Mouse (Mus musculus) effector memory CD4-positive, alpha-beta T cell, adult 5 months (primary cell): ENCODE results near the gene Kcnd3. TPM values are rescaled to one million over a fixed set of nuclear protein-coding genes. Genes with fewer than 3 reads are reported as not detected.

ENCODE experiments used
- polyA plus RNA-seq: library from polyadenylated mRNA; unstranded; fragments of 100-300 nt; shearing (Covaris generic); gene quantifications from one replicate; pipeline ENCODE4 v1.2.1, GENCODE M21; 2017

Gene Kcnd3
- not detected for polyA plus RNA-seq

GRCm38 (mm10) chr3:105451627-105452555, at the start of gene Kcnd3:
Kcnd3 (plus strand) TSS chr3:105452330.

GRCm38 (mm10) chr3:105687324-105688060, 235.4 kb downstream of the Kcnd3 start, which contains the start of gene Ddx20:
Ddx20 (minus strand) TSS chr3:105687574.

DNA sequence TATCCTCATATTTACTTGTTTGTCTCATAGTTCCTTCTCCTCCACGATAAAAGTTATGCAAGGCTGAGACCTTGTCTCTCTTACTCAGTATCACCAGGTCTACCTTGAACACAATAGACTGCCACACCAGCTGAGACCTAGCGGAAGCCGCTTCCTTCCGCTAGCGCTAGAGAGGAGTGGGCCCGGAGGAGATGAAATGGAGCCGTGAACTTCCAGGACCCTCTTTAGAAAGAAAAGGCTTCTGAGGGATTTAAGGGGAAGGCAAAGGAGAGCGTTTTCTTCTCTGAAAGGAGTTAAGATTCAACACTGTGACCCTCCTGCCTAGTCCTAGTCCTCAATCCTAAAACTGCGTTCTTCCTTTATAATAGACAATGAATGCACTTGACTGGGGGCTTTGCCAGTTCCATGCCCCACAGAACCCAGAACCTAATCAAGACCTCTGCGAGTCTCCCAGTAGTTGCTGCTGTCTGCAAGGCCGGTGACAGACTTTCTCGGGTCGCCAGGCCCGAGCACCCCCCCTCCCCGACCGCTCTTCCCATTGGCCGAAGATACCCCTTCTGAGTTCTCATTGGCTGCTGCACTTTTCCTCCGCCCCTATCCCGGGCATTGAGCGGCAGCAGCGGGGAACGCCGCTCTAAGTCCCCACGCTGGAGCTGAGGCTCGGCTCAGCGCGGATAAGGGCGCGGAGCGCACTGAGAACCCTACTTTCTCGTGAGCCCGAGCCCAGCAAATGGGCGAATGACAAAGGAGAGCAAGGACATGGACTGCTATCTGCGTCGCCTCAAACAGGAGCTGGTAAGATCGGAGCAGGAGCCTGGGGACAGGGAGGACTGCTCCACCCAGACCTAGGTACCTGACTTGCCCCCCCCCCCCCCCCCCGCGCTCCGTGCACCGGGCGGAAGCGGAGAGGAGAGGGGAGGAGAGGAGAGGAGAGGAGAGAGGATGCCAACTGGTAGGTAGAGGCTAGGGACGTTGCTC, 252.2 kb downstream of the Kcnd3 start, which contains the start of gene Inka2:
Inka2 (plus strand) TSS at position 569 of the 978 bp plus-strand sequence.

Other genes with a start within 250 kb of the Kcnd3 start
- 17.4 TPM for gene Ddx20, start 235.2 kb downstream of the Kcnd3 start, polyA plus RNA-seq